Mouse (Mus musculus) spleen, postnatal 4 days (tissue): Measurements from ENCODE around the gene Lat.
"Not testable (repeated sequence)": the region's sequence is repeated elsewhere in the genome, so short reads cannot be mapped to it uniquely, and the experiment has no call there.

Experiments
- DNase-seq, 2 experiments: peaks; one replicate each; pipeline ENCODE4 v3.0.0; 2022; ENCODE audit warnings: low spot score in 2 of 2

Lat gene

DNA sequence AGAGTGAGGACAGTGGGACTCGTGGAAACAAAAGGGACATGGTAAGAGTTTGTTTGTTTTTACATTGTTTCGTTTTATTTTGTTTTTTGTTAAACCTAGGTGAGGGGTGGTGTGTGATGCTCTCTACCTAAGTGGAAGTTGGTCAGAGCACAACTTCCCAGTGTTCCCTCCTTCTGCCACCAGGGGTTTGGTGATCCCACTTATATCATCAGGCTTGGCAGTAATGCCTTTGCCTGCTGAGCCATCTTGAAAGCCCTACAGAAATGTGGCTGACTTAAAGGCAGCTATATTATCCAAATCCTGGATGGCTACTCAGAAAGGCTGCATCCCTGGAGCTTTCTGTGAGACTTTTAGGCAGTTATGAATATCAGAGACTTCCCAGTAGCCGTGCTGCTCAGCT, 36.7 kb downstream of the Lat start:
- DNase-seq, result no peak

DNA sequence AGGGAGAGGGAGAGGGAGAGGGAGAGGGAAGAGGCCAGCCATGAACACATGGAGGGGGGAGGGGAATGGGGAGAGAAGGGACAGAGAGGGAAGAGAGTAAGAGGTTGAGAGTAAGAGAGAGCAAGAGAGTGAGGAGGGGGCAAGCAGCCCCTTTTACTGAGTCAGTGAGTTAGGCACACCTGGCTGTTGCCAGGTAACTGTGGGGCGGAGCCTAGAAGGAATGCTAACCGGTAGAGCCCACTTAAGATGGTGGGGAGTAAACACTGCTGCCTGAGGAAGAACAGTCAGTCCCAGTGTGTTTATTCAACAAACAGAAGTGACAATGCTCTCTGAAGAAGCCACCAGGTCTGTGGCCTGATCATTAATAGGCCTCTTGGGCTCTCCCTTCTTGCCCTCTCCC, 38.7 kb downstream of the Lat start:
- no peak for DNase-seq

- no peak for DNase-seq
Observed at GRCm38 (mm10) chr7:126329907-126330645, 39.3 kb downstream of the Lat start.

DNA sequence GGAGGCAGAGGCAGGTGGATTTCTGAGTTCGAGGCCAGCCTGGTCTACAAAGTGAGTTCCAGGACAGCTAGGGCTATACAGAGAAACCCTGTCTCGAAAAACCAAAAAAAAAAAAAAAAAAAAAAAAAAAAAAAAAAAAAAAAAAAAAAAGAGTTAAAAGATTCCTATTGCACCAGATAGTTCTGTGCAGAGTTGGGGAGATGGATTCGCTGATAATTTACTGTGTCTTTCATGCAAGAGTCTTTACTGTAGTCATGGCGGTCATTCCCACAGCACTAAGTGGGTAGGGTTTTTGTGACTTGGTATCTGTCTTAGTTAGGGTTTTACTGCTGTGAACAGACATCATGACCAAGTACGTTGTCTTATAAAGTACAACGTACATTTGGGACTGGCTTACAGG, 40.5 kb downstream of the Lat start:
- DNase-seq, result not testable (repeated sequence)

- not testable (repeated sequence) for DNase-seq
Observed at GRCm38 (mm10) chr7:126325576-126326273, 43.6 kb downstream of the Lat start.

- DNase-seq, result no peak
Observed at GRCm38 (mm10) chr7:126324791-126325190, 44.6 kb downstream of the Lat start.

GRCm38 (mm10) chr7:126323729-126324128, 45.6 kb downstream of the Lat start:
- peak; percentile 72 to 87 for DNase-seq

- no peak for DNase-seq
Observed at GRCm38 (mm10) chr7:126314273-126314672, 55.1 kb downstream of the Lat start.
